Mouse (Mus musculus) kidney, postnatal 0 days (tissue): ENCODE measurements around the gene P2ry13. TPM values are rescaled to one million over a fixed set of nuclear protein-coding genes. Genes with fewer than 3 reads are reported as not detected.

Experiments used
- ATAC-seq: fragments of 200-750 bp; cut with Nextera tagmentation; replicated peaks from 2 replicates; pipeline ENCODE4 v1.8.0; 2017; ENCODE audit warnings: low read depth, moderate number of reproducible peaks, moderate TSS enrichment, moderate library complexity; ENCODE audit not compliant: low FRiP score
- DNase-seq: peaks from one replicate; pipeline ENCODE4 v3.0.0-alpha.2; 2016; ENCODE audit warnings: low spot score
- H3K27ac ChIP-seq: fragments of 300-500 bp; sonication (generic); 2 replicates; pipeline ENCODE4 v1.5.1; 2014; ENCODE audit warnings: mild to moderate bottlenecking
- H3K27me3 ChIP-seq: fragments of 300-500 bp; sonication (generic); 2 replicates; pipeline ENCODE4 v1.6.1; 2014; ENCODE audit warnings: low read length, mixed read lengths; ENCODE audit not compliant: insufficient read depth
- H3K36me3 ChIP-seq: fragments of 300-500 bp; sonication (generic); 2 replicates; pipeline ENCODE4 v1.6.1; 2014; ENCODE audit warnings: low read length, mixed read lengths; ENCODE audit not compliant: insufficient read depth
- H3K4me1 ChIP-seq: fragments of 300-500 bp; sonication (generic); replicated peaks from 2 replicates; pipeline ENCODE4 v1.6.1; 2014; ENCODE audit warnings: antibody characterized with exemption, low read length, mixed read lengths; ENCODE audit not compliant: insufficient read depth
- H3K4me2 ChIP-seq: fragments of 300-500 bp; sonication (generic); 2 replicates; pipeline ENCODE4 v1.6.1; 2014; ENCODE audit warnings: mild to moderate bottlenecking, low read length, moderate library complexity, mixed read lengths
- H3K4me3 ChIP-seq: fragments of 300-500 bp; sonication (generic); replicated peaks from 2 replicates; pipeline ENCODE4 v1.5.1; 2014; ENCODE audit warnings: low read depth, low read length
- H3K9ac ChIP-seq: fragments of 300-500 bp; sonication (generic); 2 replicates; pipeline ENCODE4 v1.6.1; 2014; ENCODE audit warnings: low read depth, low read length
- H3K9me3 ChIP-seq: fragments of 300-500 bp; sonication (generic); replicated peaks from 2 replicates; pipeline ENCODE4 v1.6.1; 2016; ENCODE audit warnings: low read length, inconsistent platforms, mixed read lengths
- CTCF ChIP-seq: IDR thresholded peaks from 2 replicates; pipeline ENCODE4 v1.5.1; 2016; ENCODE audit warnings: antibody characterized with exemption, low read depth, mild to moderate bottlenecking, moderate library complexity
- WGBS: fragments of 180-500 bp; shearing (Covaris S2); extraction: QIAGEN DNeasy Blood & Tissue Kit; methylation state at CpG from one replicate; pipeline ENCODE4 v1.1.7; 2014; 5-methylcytosine and 5-hydroxymethylcytosine counted together
- polyA plus RNA-seq: library from polyadenylated mRNA; unstranded; fragments of >200 nt; fragmentation: Nextera tagmentation; extraction: Ambion mirVana; gene quantifications from 2 replicates; pipeline ENCODE4 v1.2.1, GENCODE M21; 2015

The P2ry13 gene
- polyA plus RNA-seq, 1 experiment from 2014 or later, result 0.86 TPM

DNA sequence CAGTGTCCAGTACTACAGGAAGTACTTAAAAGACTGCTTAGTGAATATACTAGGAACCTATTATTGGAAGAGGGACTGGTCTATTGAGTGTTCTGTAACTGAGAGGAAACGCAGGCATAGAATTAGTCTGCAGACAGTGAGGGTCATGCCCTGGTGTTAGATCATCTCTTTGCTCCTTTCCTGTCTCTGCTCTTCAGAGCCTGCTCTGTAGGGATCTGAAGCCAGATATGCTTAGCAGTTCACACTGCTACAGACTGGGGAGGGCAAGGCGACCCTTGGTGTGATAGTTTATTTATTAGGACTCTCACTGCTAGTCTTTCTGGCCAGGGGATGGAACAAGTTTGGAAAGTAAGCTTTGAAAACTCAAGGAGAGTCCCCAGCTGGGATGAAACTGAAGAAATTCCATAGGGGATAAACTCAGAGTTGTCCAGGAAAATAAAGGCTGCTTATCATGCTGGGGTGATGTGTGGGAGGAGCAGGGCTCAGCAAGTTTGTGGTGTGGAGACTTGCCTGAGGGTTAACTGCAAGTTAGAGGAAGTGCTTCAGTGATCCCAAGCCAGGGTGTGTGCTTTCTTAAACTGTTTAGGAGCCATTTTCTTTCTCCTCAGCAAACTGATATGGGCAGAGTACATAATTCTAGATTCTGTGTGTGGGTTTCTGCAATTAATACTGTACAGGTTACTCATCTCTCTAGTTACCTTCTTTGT is 40.6 kb downstream of the P2ry13 start:
- peak; percentile 29; the same call in 1 of the 2 replicates for ATAC-seq
- Histone ChIP-seq H3K4me3 (no peak overlapping the region), H3K27ac (peak overlapping the region; percentile 31), H3K27me3 (no peaks in the 10 kb centered on the region), H3K9ac (no peak overlapping the region), H3K4me2 (no peak overlapping the region), H3K36me3 (no peaks in the 10 kb centered on the region), H3K9me3 (no peaks in the 10 kb centered on the region), H3K4me1 (no peaks in the 10 kb centered on the region)
- DNase-seq, result peak; percentile 44
- WGBS, result 27% methylated on average over 2 of the region's 2 CpGs
- TF ChIP-seq CTCF, result no peak

DNA sequence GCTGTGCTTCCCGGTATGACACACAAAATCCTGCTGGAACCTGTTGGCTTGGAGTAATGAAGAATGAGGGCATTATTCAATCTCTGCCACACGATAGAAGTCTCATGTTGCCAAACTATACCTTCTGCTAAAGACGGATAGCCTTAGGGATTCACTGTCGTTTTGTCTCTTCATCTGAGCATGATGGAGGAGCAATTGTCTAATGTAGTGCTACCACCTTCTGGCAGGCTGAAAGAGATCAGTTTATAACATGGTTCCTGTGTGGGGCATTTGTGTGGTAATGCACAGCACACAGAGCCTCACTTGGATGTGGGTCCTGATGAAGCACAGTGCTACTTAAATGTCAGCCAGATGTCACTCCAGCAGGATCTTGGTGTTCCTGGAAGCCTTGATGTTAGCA is 41.5 kb downstream of the P2ry13 start:
- Histone ChIP-seq H3K9ac (no peak overlapping the region), H3K4me1 (no peaks in the 10 kb centered on the region), H3K36me3 (no peaks in the 10 kb centered on the region), H3K27ac (no peak overlapping the region), H3K27me3 (no peaks in the 10 kb centered on the region), H3K4me2 (no peak overlapping the region), H3K9me3 (no peaks in the 10 kb centered on the region), H3K4me3 (no peak overlapping the region)
- ATAC-seq, result no peak
- 77% methylated on average over 4 of the region's 4 CpGs for WGBS
- TF ChIP-seq CTCF, result peak; percentile 29; the same call in 1 of the 2 replicates
- DNase-seq, result no peak

DNA sequence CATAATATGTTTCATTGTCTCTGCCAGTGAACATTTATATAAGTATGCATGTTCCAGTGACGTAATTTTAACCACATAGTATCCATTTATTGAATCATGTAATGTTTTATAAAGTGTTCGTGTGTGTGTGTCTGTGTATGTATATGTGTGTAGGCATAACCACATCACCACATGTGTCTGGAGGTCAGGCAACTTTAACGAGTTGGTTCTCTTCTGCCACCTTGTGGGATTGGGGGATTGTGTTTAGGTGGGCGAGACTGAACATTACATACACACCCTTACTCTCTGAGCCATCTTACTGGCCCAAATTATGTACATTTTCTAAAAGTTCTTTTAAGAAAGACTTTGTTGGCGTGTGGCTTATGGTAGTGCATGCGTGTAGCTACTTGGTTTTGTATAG is 42.2 kb downstream of the P2ry13 start:
- ATAC-seq, result no peak
- WGBS, result 90% methylated on average over 6 of the region's 6 CpGs
- Histone ChIP-seq H3K27ac (no peak overlapping the region), H3K4me2 (no peak overlapping the region), H3K36me3 (no peaks in the 10 kb centered on the region), H3K27me3 (no peaks in the 10 kb centered on the region), H3K4me3 (no peak overlapping the region), H3K9me3 (no peaks in the 10 kb centered on the region), H3K4me1 (no peaks in the 10 kb centered on the region), H3K9ac (no peak overlapping the region)
- no peak for DNase-seq
- TF ChIP-seq CTCF, result peak; percentile 31; the same call in 1 of the 2 replicates

DNA sequence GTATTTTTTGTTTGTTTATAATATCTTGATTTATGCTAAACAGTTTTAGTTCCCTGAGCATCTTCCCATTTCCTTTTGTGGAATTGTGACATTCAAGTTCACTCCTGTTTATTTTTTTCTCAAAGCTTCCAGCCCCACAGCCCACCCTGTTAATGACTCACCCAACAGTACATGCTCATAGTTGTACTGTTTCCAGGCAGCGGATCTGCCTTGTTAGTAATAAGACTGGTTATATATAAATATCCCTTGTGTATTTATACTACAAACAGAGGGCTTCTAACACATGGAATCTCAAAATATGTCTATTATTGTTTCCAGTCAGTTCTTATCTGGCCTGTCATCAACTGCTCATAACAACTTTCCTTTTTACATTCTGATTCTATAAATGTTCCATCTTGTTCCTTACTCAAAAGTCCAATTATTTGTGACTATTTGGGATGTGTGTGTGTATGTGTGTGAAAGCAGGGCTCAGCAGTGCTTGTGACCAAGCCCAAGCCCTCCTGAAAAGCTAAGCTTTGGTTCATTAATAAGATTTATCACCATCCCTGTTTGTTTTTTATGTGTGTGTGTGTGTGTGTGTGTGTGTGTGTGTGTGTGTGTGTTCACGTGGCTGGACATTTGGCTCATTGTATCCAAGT is 43.1 kb downstream of the P2ry13 start:
- ATAC-seq (no peak), DNase-seq (peak; percentile 46)
- no peak overlapping the region for H3K4me3 ChIP-seq
- WGBS, result 54% methylated on average over 2 of the region's 2 CpGs
- no peaks in the 10 kb centered on the region for H3K4me1 ChIP-seq
- H3K9ac ChIP-seq, result no peak overlapping the region
- H3K9me3 ChIP-seq, result no peaks in the 10 kb centered on the region
- H3K36me3 ChIP-seq, result no peaks in the 10 kb centered on the region
- no peaks in the 10 kb centered on the region for H3K27me3 ChIP-seq
- TF ChIP-seq CTCF, result no peak
- no peak overlapping the region for H3K4me2 ChIP-seq
- H3K27ac ChIP-seq, result no peak overlapping the region

DNA sequence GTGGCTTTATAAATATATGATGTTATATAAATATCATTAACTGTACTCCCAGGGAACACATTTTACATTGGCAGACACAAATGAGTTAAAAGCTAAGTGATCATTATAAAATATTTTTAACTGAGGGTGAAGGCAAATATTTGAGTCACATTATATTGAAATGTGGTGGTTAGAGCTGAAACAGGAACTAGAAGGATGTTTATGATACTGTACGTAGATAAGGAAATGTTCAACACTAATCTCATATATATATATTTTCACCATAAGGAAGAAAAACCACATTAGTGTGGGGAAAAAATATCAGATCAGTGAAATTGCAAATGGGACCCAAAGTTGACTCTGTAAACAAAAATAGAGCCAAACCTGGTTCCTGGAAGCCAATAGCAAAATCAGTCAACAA is 50.2 kb downstream of the P2ry13 start:
- no peak for DNase-seq
- H3K27ac ChIP-seq, result no peak overlapping the region
- no peak overlapping the region for H3K4me2 ChIP-seq
- H3K27me3 ChIP-seq, result no peaks in the 10 kb centered on the region
- H3K36me3 ChIP-seq, result no peaks in the 10 kb centered on the region
- H3K4me3 ChIP-seq, result no peak overlapping the region
- no peak for ATAC-seq
- H3K4me1 ChIP-seq, result no peaks in the 10 kb centered on the region
- H3K9me3 ChIP-seq, result no peaks in the 10 kb centered on the region
- WGBS, result 73% methylated on average over 1 of the region's 1 CpGs
- no peak overlapping the region for H3K9ac ChIP-seq
- no peak for TF ChIP-seq CTCF

Other genes with a start within 250 kb of the P2ry13 start
- gene Med12l, start 205.1 kb downstream of the P2ry13 start, polyA plus RNA-seq, result 0.82 and 0.98 TPM in 2 replicates
- 0.20 and 0.27 TPM in 2 replicates for gene Gpr171, start 109.1 kb downstream of the P2ry13 start, polyA plus RNA-seq
- gene P2ry14, start 57.3 kb downstream of the P2ry13 start, polyA plus RNA-seq, result 8.8 and 8.9 TPM in 2 replicates
- 0.20 and 0.53 TPM in 2 replicates for gene Gpr87, start 15.8 kb downstream of the P2ry13 start, polyA plus RNA-seq
- 1.2 and 1.6 TPM in 2 replicates for gene P2ry12, start 52.0 kb upstream of the P2ry13 start, polyA plus RNA-seq
- 2.3 and 2.5 TPM in 2 replicates for gene Igsf10, start 133.5 kb upstream of the P2ry13 start, polyA plus RNA-seq